Mouse (Mus musculus) neural tube, embryonic 13.5 days (tissue): Measurements from ENCODE around the gene Srcap. TPM values are rescaled to one million over a fixed set of nuclear protein-coding genes. Genes with fewer than 3 reads are reported as not detected.
"Not testable (repeated sequence)": the region's sequence is repeated elsewhere in the genome, so short reads cannot be mapped to it uniquely, and the experiment has no call there.

ENCODE experiments used
- ATAC-seq: fragments of 200-750 bp; cut with Nextera tagmentation; 2 replicates; pipeline ENCODE4 v1.8.0; 2017; ENCODE audit warnings: low read depth, mild to moderate bottlenecking, moderate TSS enrichment, moderate library complexity
- H3K27ac ChIP-seq: fragments of 300-500 bp; sonication (generic); replicated peaks from 2 replicates; pipeline ENCODE4 v1.5.1; 2015; ENCODE audit warnings: moderate library complexity, mild to moderate bottlenecking, inconsistent platforms
- H3K27me3 ChIP-seq: fragments of 300-500 bp; sonication (generic); 2 replicates; pipeline ENCODE4 v1.6.1; 2015; ENCODE audit warnings: mild to moderate bottlenecking, inconsistent platforms
- H3K36me3 ChIP-seq: fragments of 300-500 bp; sonication (generic); 2 replicates; pipeline ENCODE4 v1.6.1; 2015; ENCODE audit warnings: mild to moderate bottlenecking, inconsistent platforms
- H3K4me1 ChIP-seq: fragments of 300-500 bp; sonication (generic); replicated peaks from 2 replicates; pipeline ENCODE4 v1.6.1; 2015; ENCODE audit warnings: inconsistent platforms
- H3K4me2 ChIP-seq: fragments of 300-500 bp; sonication (generic); 2 replicates; pipeline ENCODE4 v1.6.1; 2015; ENCODE audit warnings: inconsistent platforms, mild to moderate bottlenecking, moderate library complexity
- H3K4me3 ChIP-seq: fragments of 300-500 bp; sonication (generic); 2 replicates; pipeline ENCODE4 v1.5.1; 2015; ENCODE audit warnings: mild to moderate bottlenecking, inconsistent platforms
- H3K9ac ChIP-seq: fragments of 300-500 bp; sonication (generic); 2 replicates; pipeline ENCODE4 v1.6.1; 2015; ENCODE audit warnings: moderate library complexity, mild to moderate bottlenecking, inconsistent platforms
- H3K9me3 ChIP-seq: fragments of 300-500 bp; sonication (generic); 2 replicates; pipeline ENCODE4 v1.6.1; 2016; ENCODE audit warnings: inconsistent platforms
- WGBS: fragments of 180-500 bp; shearing (Covaris S2); methylation state at CpG from one replicate; pipeline ENCODE4 v1.1.7; 2015; 5-methylcytosine and 5-hydroxymethylcytosine counted together
- polyA plus RNA-seq: library from polyadenylated mRNA; unstranded; fragments of >200 nt; fragmentation: Nextera tagmentation; extraction: Ambion mirVana; gene quantifications from 2 replicates; pipeline ENCODE4 v1.2.1, GENCODE M21; 2015

The Srcap gene
- 50.1 and 56.1 TPM in 2 replicates for polyA plus RNA-seq

DNA sequence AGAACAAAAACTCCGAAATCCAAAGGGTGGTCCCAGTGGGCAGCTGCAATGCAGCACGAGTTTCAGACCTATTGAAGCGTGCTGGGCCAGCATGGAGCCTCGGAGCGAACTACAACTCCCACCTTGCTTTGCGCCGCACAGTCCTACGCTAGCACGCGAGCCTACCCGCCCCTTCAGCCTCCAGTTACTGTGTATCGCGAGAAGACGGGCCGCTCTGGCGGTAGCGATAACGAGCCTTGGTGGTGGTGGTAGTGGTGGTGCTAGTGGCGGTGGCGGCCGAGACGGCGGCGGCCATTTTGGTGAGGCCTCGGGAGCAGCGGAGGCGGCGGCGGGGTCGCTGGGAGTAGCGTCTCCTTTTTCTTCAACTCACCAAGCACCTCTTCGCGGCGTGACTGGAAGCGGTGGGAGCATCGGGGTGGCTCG is at the start of gene Srcap:
Gene Srcap, plus strand, starts transcription at position 176 of the 423 bp plus-strand sequence.
- Histone ChIP-seq H3K4me1 (peaks cover 27% of the 10 kb centered on the region), H3K9me3 (no peaks in the 10 kb centered on the region), H3K27me3 (no peaks in the 10 kb centered on the region), H3K4me2 (peak within 1 kb of the TSS; percentile 66), H3K36me3 (peaks cover 22% of the 10 kb centered on the region), H3K4me3 (peak within 1 kb of the TSS; percentile 85), H3K27ac (peak within 1 kb of the TSS; percentile 99), H3K9ac (peak within 1 kb of the TSS; percentile 91)
- WGBS, result 0% methylated on average over 37 of the region's 37 CpGs
- ATAC-seq, result peak; percentile 99

- Histone ChIP-seq H3K4me1 (peaks cover 12% of the 10 kb centered on the region), H3K9me3 (no peaks in the 10 kb centered on the region), H3K27ac (no peak overlapping the region), H3K4me3 (no peak overlapping the region), H3K4me2 (no peak overlapping the region), H3K9ac (no peak overlapping the region), H3K36me3 (peaks cover 58% of the 10 kb centered on the region), H3K27me3 (no peaks in the 10 kb centered on the region)
- WGBS, result 94% methylated on average over 3 of the region's 3 CpGs
- no peak for ATAC-seq
Observed at GRCm38 (mm10) chr7:127465191-127465590, 46.6 kb upstream of the Srcap start.

DNA sequence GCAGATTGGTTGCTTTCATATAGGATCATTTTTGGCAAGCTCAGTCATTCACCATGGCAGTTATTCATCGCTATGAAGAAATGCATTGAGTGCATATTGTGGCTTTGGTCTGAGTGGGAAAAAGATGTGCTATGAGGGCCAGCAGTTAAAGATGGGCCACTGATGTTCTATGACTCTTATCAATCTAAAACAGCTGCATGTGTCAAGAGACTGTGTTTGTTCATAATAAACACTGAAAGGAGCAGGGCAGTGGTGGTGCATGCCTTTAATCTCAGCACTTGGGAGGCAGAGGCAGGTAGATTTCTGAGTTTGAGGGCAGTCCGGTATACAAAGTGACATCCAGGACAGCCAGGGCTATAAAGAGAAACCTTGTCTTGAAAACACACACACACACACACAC is 46.1 kb upstream of the Srcap start:
- H3K4me2 ChIP-seq, H3K9me3 ChIP-seq, H3K4me3 ChIP-seq, H3K9ac ChIP-seq, ATAC-seq, H3K27ac ChIP-seq, H3K27me3 ChIP-seq: not testable (repeated sequence)
- H3K36me3 ChIP-seq, result peaks cover 53% of the 10 kb centered on the region
- peaks cover 13% of the 10 kb centered on the region for H3K4me1 ChIP-seq
- 95% methylated on average over 2 of the region's 2 CpGs for WGBS

- H3K27ac ChIP-seq, result no peak overlapping the region
- H3K9me3 ChIP-seq, result no peaks in the 10 kb centered on the region
- H3K36me3 ChIP-seq, result peaks cover 44% of the 10 kb centered on the region
- no peaks in the 10 kb centered on the region for H3K27me3 ChIP-seq
- peaks cover 13% of the 10 kb centered on the region for H3K4me1 ChIP-seq
- no peak overlapping the region for H3K9ac ChIP-seq
- no peak for ATAC-seq
- no peak overlapping the region for H3K4me2 ChIP-seq
- 93% methylated on average over 4 of the region's 4 CpGs for WGBS
- no peak overlapping the region for H3K4me3 ChIP-seq
Observed at GRCm38 (mm10) chr7:127466606-127467005, 45.2 kb upstream of the Srcap start.

- no peaks in the 10 kb centered on the region for H3K27me3 ChIP-seq
- peaks cover 49% of the 10 kb centered on the region for H3K36me3 ChIP-seq
- peak overlapping the region; percentile 82 for H3K4me2 ChIP-seq
- ATAC-seq, result peak; percentile 57
- H3K9me3 ChIP-seq, result no peaks in the 10 kb centered on the region
- peak overlapping the region; percentile 94 for H3K9ac ChIP-seq
- peaks cover 30% of the 10 kb centered on the region for H3K4me1 ChIP-seq
- peak overlapping the region; percentile 99 for H3K27ac ChIP-seq
- peak overlapping the region; percentile 94 for H3K4me3 ChIP-seq
- WGBS, result 8% methylated on average over 10 of the region's 10 CpGs
Observed at GRCm38 (mm10) chr7:127470011-127470715, 41.6 kb upstream of the Srcap start.

DNA sequence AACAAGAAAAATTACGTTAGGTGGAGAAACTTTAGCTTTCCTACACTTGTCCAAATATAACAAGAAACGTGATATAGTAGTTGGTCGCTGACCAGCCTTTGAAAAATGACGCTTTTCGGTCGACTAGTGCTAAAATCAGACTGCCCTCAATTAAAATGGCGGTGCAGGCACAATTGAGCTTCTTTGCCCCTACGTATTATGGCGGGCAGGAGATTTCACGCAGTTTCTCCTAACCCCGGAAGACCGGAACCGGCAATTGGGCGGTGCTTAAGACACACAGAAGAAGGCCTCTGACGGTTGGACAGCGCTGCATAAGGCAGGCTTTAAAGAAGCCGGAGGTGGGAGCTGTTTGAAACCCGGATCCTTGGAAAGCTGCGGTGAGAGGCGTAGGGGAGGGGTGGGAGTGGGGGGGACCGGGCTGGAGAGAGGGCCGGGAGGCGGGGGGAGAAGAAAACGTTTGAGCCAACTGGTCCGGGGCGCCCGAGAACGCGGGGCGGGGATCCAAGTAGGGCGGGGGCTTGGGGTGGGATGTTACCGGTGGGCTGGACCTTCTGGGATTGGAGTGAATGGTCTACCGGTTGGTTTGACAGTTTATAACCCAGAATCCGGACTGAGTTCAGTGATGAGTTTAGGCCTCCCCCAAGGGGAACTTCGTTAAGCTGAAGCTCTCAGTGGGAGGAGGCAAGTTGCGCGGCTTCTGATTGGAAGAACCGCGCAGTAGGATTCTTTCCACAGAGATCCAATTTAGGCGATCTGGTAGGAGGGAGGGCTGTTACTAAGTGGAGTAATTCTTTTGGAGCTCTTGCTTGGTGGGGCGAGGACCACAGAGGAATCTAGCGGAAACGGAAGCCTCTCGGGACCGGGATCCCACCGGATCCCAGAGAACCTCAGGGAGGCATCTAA is 40.8 kb upstream of the Srcap start:
- Histone ChIP-seq H3K4me1 (peaks cover 30% of the 10 kb centered on the region), H3K9me3 (no peaks in the 10 kb centered on the region), H3K36me3 (peaks cover 50% of the 10 kb centered on the region), H3K27me3 (no peaks in the 10 kb centered on the region), H3K9ac (peak overlapping the region; percentile 94), H3K4me3 (peak overlapping the region; percentile 94), H3K4me2 (peak overlapping the region; percentile 82), H3K27ac (peak overlapping the region; percentile 99)
- ATAC-seq, result peak; percentile 95
- under 1% methylated on average over 46 of the region's 46 CpGs for WGBS

DNA sequence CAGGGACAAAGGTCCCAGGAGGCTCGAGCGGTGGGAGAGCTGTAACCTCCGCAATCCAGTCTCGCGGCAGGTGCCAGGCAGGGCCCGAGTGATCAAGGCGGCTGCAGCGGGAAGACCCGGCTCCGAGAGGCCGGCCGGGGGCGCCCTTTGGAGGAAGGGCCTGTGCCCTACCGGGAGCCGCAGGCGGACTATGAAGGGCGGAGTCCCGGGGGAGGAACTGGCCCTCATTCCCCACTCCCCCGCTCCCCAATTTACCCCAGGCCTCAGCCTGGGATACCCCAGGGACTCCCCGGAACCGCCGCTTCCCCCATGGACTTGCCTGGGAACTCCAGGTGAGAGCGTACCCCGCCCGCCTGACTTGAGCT is 40.2 kb upstream of the Srcap start:
- Histone ChIP-seq H3K27ac (peak overlapping the region; percentile 99), H3K9me3 (no peaks in the 10 kb centered on the region), H3K36me3 (peaks cover 52% of the 10 kb centered on the region), H3K9ac (peak overlapping the region; percentile 94), H3K27me3 (no peaks in the 10 kb centered on the region), H3K4me2 (peak overlapping the region; percentile 82), H3K4me1 (peaks cover 36% of the 10 kb centered on the region), H3K4me3 (peak overlapping the region; percentile 94)
- WGBS, result under 1% methylated on average over 25 of the region's 25 CpGs
- ATAC-seq, result peak; percentile 27

DNA sequence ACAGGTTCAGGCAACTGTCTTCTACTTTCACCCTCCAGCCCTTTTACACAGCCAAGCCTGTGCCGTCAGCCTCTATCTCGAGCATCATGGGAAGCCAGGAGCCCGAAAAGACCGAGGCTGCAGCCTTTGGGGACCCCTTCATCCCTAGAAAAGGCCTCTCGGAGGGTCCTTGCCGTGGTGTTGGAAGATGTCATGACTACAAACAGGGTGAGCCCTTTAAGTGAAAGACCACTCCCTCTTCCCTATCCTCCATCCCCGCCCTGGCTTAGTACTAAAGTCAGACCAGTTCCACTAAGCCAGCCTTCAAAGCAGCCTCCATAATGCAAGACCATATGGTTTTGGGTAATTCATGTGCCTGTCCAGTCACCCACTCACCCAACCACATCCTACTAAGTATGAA is 39.7 kb upstream of the Srcap start:
- Histone ChIP-seq H3K27me3 (no peaks in the 10 kb centered on the region), H3K9me3 (no peaks in the 10 kb centered on the region), H3K27ac (peak overlapping the region; percentile 99), H3K4me2 (peak overlapping the region; percentile 82), H3K36me3 (peaks cover 48% of the 10 kb centered on the region), H3K4me3 (peak overlapping the region; percentile 94), H3K9ac (peak overlapping the region; percentile 94), H3K4me1 (peaks cover 40% of the 10 kb centered on the region)
- no peak; the same call in 1 of the 2 replicates for ATAC-seq
- 0% methylated on average over 7 of the region's 7 CpGs for WGBS

- H3K9ac ChIP-seq, result 0 out of 2 replicates have a peak overlapping the region, but pooled peaks have one; percentile 3
- H3K27ac ChIP-seq, result no peak overlapping the region
- no peaks in the 10 kb centered on the region for H3K9me3 ChIP-seq
- peaks cover 35% of the 10 kb centered on the region for H3K36me3 ChIP-seq
- 90% methylated on average over 5 of the region's 5 CpGs for WGBS
- ATAC-seq, result no peak
- peaks cover 45% of the 10 kb centered on the region for H3K4me1 ChIP-seq
- H3K27me3 ChIP-seq, result no peaks in the 10 kb centered on the region
- no peak overlapping the region for H3K4me2 ChIP-seq
- H3K4me3 ChIP-seq, result no peak overlapping the region
Observed at GRCm38 (mm10) chr7:127473705-127474104, 38.1 kb upstream of the Srcap start.

DNA sequence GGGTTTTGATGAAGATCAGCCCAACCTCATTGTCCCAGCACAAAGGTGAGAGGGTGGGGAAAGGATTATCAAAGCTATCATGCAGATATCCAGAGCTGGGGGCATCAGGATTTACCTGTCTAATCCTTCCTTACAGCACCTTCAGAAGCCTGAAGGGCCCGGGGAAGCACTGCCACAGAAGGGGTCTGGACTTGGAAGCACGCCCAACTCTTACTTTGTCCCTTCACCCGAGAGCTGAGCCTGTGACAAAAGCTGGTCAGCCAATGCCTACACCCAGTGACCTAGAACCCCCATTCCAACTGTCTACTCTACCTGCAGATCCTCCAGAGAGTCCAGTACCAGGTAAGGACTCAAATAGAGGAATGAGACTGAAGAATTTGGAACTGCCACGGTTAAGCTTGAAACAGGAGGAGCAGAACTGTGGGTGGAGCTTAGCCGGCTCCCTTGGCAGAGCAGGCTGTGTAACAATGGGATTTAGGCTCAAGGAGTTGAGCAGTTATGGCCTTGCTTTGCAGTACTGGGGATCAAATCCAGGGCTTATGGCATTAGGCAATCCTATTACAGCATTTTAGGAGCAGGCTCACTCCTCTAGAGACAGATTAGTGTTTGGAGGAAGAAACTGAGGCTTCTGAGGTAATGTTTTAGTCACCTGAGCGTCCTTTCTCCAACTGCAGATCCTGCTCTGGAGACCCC is 37.3 kb upstream of the Srcap start:
- ATAC-seq, result no peak
- peaks cover 35% of the 10 kb centered on the region for H3K36me3 ChIP-seq
- no peaks in the 10 kb centered on the region for H3K9me3 ChIP-seq
- H3K9ac ChIP-seq, result no peak overlapping the region
- WGBS, result 91% methylated on average over 6 of the region's 6 CpGs
- H3K27ac ChIP-seq, result no peak overlapping the region
- H3K27me3 ChIP-seq, result no peaks in the 10 kb centered on the region
- no peak overlapping the region for H3K4me2 ChIP-seq
- no peak overlapping the region for H3K4me3 ChIP-seq
- H3K4me1 ChIP-seq, result peaks cover 40% of the 10 kb centered on the region

GRCm38 (mm10) chr7:127475186-127475740 is 36.5 kb upstream of the Srcap start:
- Histone ChIP-seq H3K27me3 (no peaks in the 10 kb centered on the region), H3K9me3 (no peaks in the 10 kb centered on the region), H3K9ac (no peak overlapping the region), H3K36me3 (peaks cover 35% of the 10 kb centered on the region), H3K4me1 (peaks cover 40% of the 10 kb centered on the region), H3K4me2 (no peak overlapping the region), H3K4me3 (no peak overlapping the region), H3K27ac (no peak overlapping the region)
- no peak for ATAC-seq
- WGBS, result 93% methylated on average over 11 of the region's 11 CpGs
